Mouse (Mus musculus): ENCODE measurements around the gene Dus3l. TPM values are rescaled to one million over a fixed set of nuclear protein-coding genes. Genes with fewer than 3 reads are reported as not detected.

The Dus3l gene
- polyA plus RNA-seq, 1 experiment from 2014 or later, result 99.9 TPM

- peaks cover 29% of the 10 kb centered on the region for H3K4me1 ChIP-seq (ENCODE audit: control insufficient read depth, insufficient read depth, low read depth, low read length)
- H3K9me3 ChIP-seq (ENCODE audit: control insufficient read depth, low read length), result no peaks in the 10 kb centered on the region
- H3K27me3 ChIP-seq (replicated peaks; ENCODE audit: control insufficient read depth, insufficient read depth, low read length), result peaks cover 31% of the 10 kb centered on the region
- WGBS, result 63% methylated on average over 3 of the region's 3 CpGs
- ATAC-seq, result no peak
- no peaks in the 10 kb centered on the region for H3K36me3 ChIP-seq (ENCODE audit: control insufficient read depth, insufficient read depth, low read length)
- no peak overlapping the region for H3K9ac ChIP-seq (ENCODE audit: low read depth, low read length)
- H3K4me2 ChIP-seq (ENCODE audit: low read length), result no peak overlapping the region
- H3K4me3 ChIP-seq (ENCODE audit: low read length), result no peak overlapping the region
- no peak overlapping the region for H3K27ac ChIP-seq (ENCODE audit: low read depth, low read length)
Observed at GRCm38 (mm10) chr17:56761077-56761476, 3.5 kb upstream of the Dus3l start.

GRCm38 (mm10) chr17:56761991-56762410, 2.6 kb upstream of the Dus3l start:
- H3K36me3 ChIP-seq (ENCODE audit: control insufficient read depth, insufficient read depth, low read length), result peaks cover 4% of the 10 kb centered on the region; the same call in 1 of the 2 replicates
- WGBS, result under 1% methylated on average over 28 of the region's 28 CpGs
- H3K9me3 ChIP-seq (ENCODE audit: control insufficient read depth, low read length), result no peaks in the 10 kb centered on the region
- peak overlapping the region; percentile 54 for H3K4me3 ChIP-seq (ENCODE audit: low read length)
- H3K4me2 ChIP-seq (ENCODE audit: low read length), result peak overlapping the region; percentile 80
- ATAC-seq, result peak; percentile 53
- peaks cover 22% of the 10 kb centered on the region for H3K27me3 ChIP-seq (replicated peaks; ENCODE audit: control insufficient read depth, insufficient read depth, low read length)
- peak overlapping the region; percentile 76 for H3K9ac ChIP-seq (ENCODE audit: low read depth, low read length)
- H3K27ac ChIP-seq (ENCODE audit: low read depth, low read length), result peak overlapping the region; percentile 96
- H3K4me1 ChIP-seq (ENCODE audit: control insufficient read depth, insufficient read depth, low read depth, low read length), result peaks cover 28% of the 10 kb centered on the region

- Histone ChIP-seq H3K4me2 (ENCODE audit: low read length) (peak overlapping the region; percentile 80), H3K9me3 (ENCODE audit: control insufficient read depth, low read length) (no peaks in the 10 kb centered on the region), H3K4me1 (ENCODE audit: control insufficient read depth, insufficient read depth, low read depth, low read length) (peaks cover 19% of the 10 kb centered on the region), H3K36me3 (ENCODE audit: control insufficient read depth, insufficient read depth, low read length) (peaks cover 12% of the 10 kb centered on the region), H3K27ac (ENCODE audit: low read depth, low read length) (peak overlapping the region; percentile 96), H3K9ac (ENCODE audit: low read depth, low read length) (peak overlapping the region; percentile 43; the same call in 1 of the 2 replicates), H3K4me3 (ENCODE audit: low read length) (peak overlapping the region; percentile 54; the same call in 1 of the 2 replicates), H3K27me3 (replicated peaks; ENCODE audit: control insufficient read depth, insufficient read depth, low read length) (peaks cover 12% of the 10 kb centered on the region)
- ATAC-seq, result no peak
- WGBS, result 43% methylated on average over 27 of the region's 27 CpGs
Observed at GRCm38 (mm10) chr17:56762769-56763731, 1.5 kb upstream of the Dus3l start.

GRCm38 (mm10) chr17:56763741-56764250, 761 bp upstream of the Dus3l start:
- Histone ChIP-seq H3K4me1 (ENCODE audit: control insufficient read depth, insufficient read depth, low read depth, low read length) (peaks cover 19% of the 10 kb centered on the region), H3K4me2 (ENCODE audit: low read length) (peak overlapping the region; percentile 82), H3K36me3 (ENCODE audit: control insufficient read depth, insufficient read depth, low read length) (peaks cover 20% of the 10 kb centered on the region), H3K27ac (ENCODE audit: low read depth, low read length) (peak overlapping the region; percentile 50; the same call in 1 of the 2 replicates), H3K9me3 (ENCODE audit: control insufficient read depth, low read length) (no peaks in the 10 kb centered on the region), H3K4me3 (ENCODE audit: low read length) (peak overlapping the region; percentile 83), H3K9ac (ENCODE audit: low read depth, low read length) (no peak overlapping the region), H3K27me3 (replicated peaks; ENCODE audit: control insufficient read depth, insufficient read depth, low read length) (peaks cover 5% of the 10 kb centered on the region)
- 80% methylated on average over 8 of the region's 8 CpGs for WGBS
- ATAC-seq, result no peak

GRCm38 (mm10) chr17:56765431-56765830, 874 bp downstream of the Dus3l start:
- H3K27me3 ChIP-seq (replicated peaks; ENCODE audit: control insufficient read depth, insufficient read depth, low read length), result 0 out of 2 replicates have a peak, but pooled peaks cover 2% of the 10 kb centered on the region
- peak overlapping the region; percentile 89 for H3K9ac ChIP-seq (ENCODE audit: low read depth, low read length)
- H3K9me3 ChIP-seq (ENCODE audit: control insufficient read depth, low read length), result no peaks in the 10 kb centered on the region
- peak overlapping the region; percentile 83 for H3K4me3 ChIP-seq (ENCODE audit: low read length)
- peaks cover 19% of the 10 kb centered on the region for H3K4me1 ChIP-seq (ENCODE audit: control insufficient read depth, insufficient read depth, low read depth, low read length)
- peak; percentile 13 for ATAC-seq
- peaks cover 32% of the 10 kb centered on the region for H3K36me3 ChIP-seq (ENCODE audit: control insufficient read depth, insufficient read depth, low read length)
- WGBS, result 47% methylated on average over 12 of the region's 12 CpGs
- peak overlapping the region; percentile 98 for H3K27ac ChIP-seq (ENCODE audit: low read depth, low read length)
- peak overlapping the region; percentile 82 for H3K4me2 ChIP-seq (ENCODE audit: low read length)

- no peaks in the 10 kb centered on the region for H3K9me3 ChIP-seq (ENCODE audit: control insufficient read depth, low read length)
- no peak overlapping the region for H3K4me3 ChIP-seq (ENCODE audit: low read length)
- H3K27me3 ChIP-seq (replicated peaks; ENCODE audit: control insufficient read depth, insufficient read depth, low read length), result no peaks in the 10 kb centered on the region
- no peak overlapping the region for H3K9ac ChIP-seq (ENCODE audit: low read depth, low read length)
- WGBS, result 93% methylated on average over 27 of the region's 27 CpGs
- no peak for ATAC-seq
- no peak overlapping the region for H3K4me2 ChIP-seq (ENCODE audit: low read length)
- H3K4me1 ChIP-seq (ENCODE audit: control insufficient read depth, insufficient read depth, low read depth, low read length), result peaks cover 16% of the 10 kb centered on the region
- peaks cover 35% of the 10 kb centered on the region for H3K36me3 ChIP-seq (ENCODE audit: control insufficient read depth, insufficient read depth, low read length)
- no peak overlapping the region for H3K27ac ChIP-seq (ENCODE audit: low read depth, low read length)
Observed at GRCm38 (mm10) chr17:56766631-56767405, 2.3 kb downstream of the Dus3l start.

GRCm38 (mm10) chr17:56767531-56768135, 3.1 kb downstream of the Dus3l start:
- Histone ChIP-seq H3K9ac (ENCODE audit: low read depth, low read length) (no peak overlapping the region), H3K4me3 (ENCODE audit: low read length) (no peak overlapping the region), H3K9me3 (ENCODE audit: control insufficient read depth, low read length) (no peaks in the 10 kb centered on the region), H3K27ac (ENCODE audit: low read depth, low read length) (no peak overlapping the region), H3K27me3 (replicated peaks; ENCODE audit: control insufficient read depth, insufficient read depth, low read length) (no peaks in the 10 kb centered on the region), H3K4me1 (ENCODE audit: control insufficient read depth, insufficient read depth, low read depth, low read length) (peaks cover 11% of the 10 kb centered on the region), H3K36me3 (ENCODE audit: control insufficient read depth, insufficient read depth, low read length) (peaks cover 35% of the 10 kb centered on the region), H3K4me2 (ENCODE audit: low read length) (no peak overlapping the region)
- 94% methylated on average over 29 of the region's 29 CpGs for WGBS
- ATAC-seq, result no peak

GRCm38 (mm10) chr17:56768941-56769340, 4.4 kb downstream of the Dus3l start:
- Histone ChIP-seq H3K27me3 (replicated peaks; ENCODE audit: control insufficient read depth, insufficient read depth, low read length) (no peaks in the 10 kb centered on the region), H3K4me3 (ENCODE audit: low read length) (no peak overlapping the region), H3K27ac (ENCODE audit: low read depth, low read length) (no peak overlapping the region), H3K9me3 (ENCODE audit: control insufficient read depth, low read length) (no peaks in the 10 kb centered on the region), H3K4me1 (ENCODE audit: control insufficient read depth, insufficient read depth, low read depth, low read length) (peaks cover 6% of the 10 kb centered on the region), H3K4me2 (ENCODE audit: low read length) (no peak overlapping the region), H3K36me3 (ENCODE audit: control insufficient read depth, insufficient read depth, low read length) (peaks cover 35% of the 10 kb centered on the region), H3K9ac (ENCODE audit: low read depth, low read length) (no peak overlapping the region)
- ATAC-seq, result no peak
- 87% methylated on average over 11 of the region's 11 CpGs for WGBS

All from hindbrain, embryonic 16.5 days (tissue).